19 mouse cellular contexts compared by ENCODE assay signal in the genomic region with DNA sequence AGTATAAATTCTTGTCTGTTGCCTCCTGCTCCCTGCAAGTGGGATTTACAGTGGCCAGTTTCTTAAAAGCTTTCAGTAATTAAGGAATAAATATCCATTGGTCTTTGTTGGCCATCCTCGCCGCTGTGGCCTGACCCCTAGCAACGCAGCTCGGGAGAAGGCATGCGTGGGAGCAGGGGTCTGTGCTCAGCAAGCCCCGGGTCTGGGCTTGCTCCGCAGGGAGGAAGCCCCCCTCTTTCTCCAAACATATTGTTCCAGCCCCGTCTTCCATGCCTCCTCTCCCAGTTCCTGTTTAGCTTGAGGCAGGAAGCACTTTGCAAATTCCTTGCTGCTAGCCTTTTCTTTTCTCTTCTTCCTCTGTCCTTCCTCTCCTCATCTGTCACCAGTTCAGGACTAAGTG. TPM values are rescaled to one million over a fixed set of nuclear protein-coding genes. Genes with fewer than 3 reads are reported as not detected.
A peak's percentile ranks its signal among the peaks of the same experiment; 100 is the strongest.
DNase-seq lines count a peak whose midpoint lies in the region; ATAC-seq and TF ChIP-seq lines count a peak whose summit lies in the region.
"Had no signal": no experiment of that assay in that cellular context is flagged by ENCODE, and none has a peak within 500 bp of the region (broad histone marks: within the 10 kb centered on the region; RNA-seq: fewer than 3 reads in every experiment).

No protein-coding gene starts in this region.

- peaks cover 15% of the 10 kb centered on the region for H3K4me1 ChIP-seq in kidney, postnatal 0 days (replicated peaks; ENCODE audit: insufficient read depth, low read length)

- 6% methylated on average over 8 of the region's 8 CpGs for WGBS in kidney, postnatal 0 days

- TF ChIP-seq CTCF in kidney, postnatal 0 days (IDR thresholded peaks at IDR 0.05; ENCODE audit: low read depth): no peak

- no peak overlapping the region for H3K4me3 ChIP-seq in kidney, postnatal 0 days (replicated peaks; ENCODE audit: low read depth, low read length)
- H3K4me3 ChIP-seq: embryonic facial prominence, embryonic 15.5 days had no signal

- H3K9ac ChIP-seq in kidney, postnatal 0 days (ENCODE audit: low read depth, low read length): no peak overlapping the region
- H3K9ac ChIP-seq: embryonic facial prominence, embryonic 15.5 days; hindbrain, embryonic 14.5 days; liver, embryonic 14.5 days had no signal

- H3K9me3 ChIP-seq in kidney, postnatal 0 days (replicated peaks; ENCODE audit: low read length): no peaks in the 10 kb centered on the region
- H3K9me3 ChIP-seq: embryonic facial prominence, embryonic 15.5 days had no signal

- peak; percentile 68 for DNase-seq in kidney, postnatal 0 days (ENCODE audit: low spot score)
- no peak for DNase-seq in kidney, adult 18-20 months
- peak; percentile 43 for DNase-seq in lung, postnatal 10 days
- no peak for DNase-seq in lung, adult 18-20 months
- DNase-seq in embryo, embryonic 10.5 days (ENCODE audit: low spot score): peak; percentile 42
- DNase-seq in lung, postnatal 36 days: peak; percentile 25
- no peak for DNase-seq in urinary bladder, postnatal 36 days (ENCODE audit: low spot score in 2 of 2)
- DNase-seq: adrenal gland, postnatal 10 days; cerebellum, adult 9-10 months; gastrocnemius, postnatal 25 days; thymus, postnatal 25 days had no signal

- no peak overlapping the region for H3K4me2 ChIP-seq in kidney, postnatal 0 days (ENCODE audit: low read length)
- H3K4me2 ChIP-seq: embryonic facial prominence, embryonic 15.5 days; hindbrain, embryonic 14.5 days had no signal

- H3K27ac ChIP-seq in kidney, postnatal 0 days: no peak overlapping the region
- H3K27ac ChIP-seq: embryonic facial prominence, embryonic 15.5 days; hindbrain, embryonic 14.5 days; liver, embryonic 14.5 days had no signal

- no peaks in the 10 kb centered on the region for H3K27me3 ChIP-seq in kidney, postnatal 0 days (ENCODE audit: insufficient read depth, low read length)
- H3K27me3 ChIP-seq: embryonic facial prominence, embryonic 15.5 days; Patski had no signal

- H3K36me3 ChIP-seq in kidney, postnatal 0 days (ENCODE audit: insufficient read depth, low read length): no peaks in the 10 kb centered on the region
- H3K36me3 ChIP-seq: embryonic facial prominence, embryonic 15.5 days had no signal

- no peak for ATAC-seq in kidney, postnatal 0 days (replicated peaks; ENCODE audit: low FRiP score, low read depth)
- ATAC-seq: forebrain, embryonic 16.5 days; intestine, postnatal 0 days; midbrain, embryonic 16.5 days had no signal

RNA-seq across cellular contexts. Expression of a gene that starts 50.8 kb away (rescaled TPM):
- not detected in 2 replicates for polyA plus RNA-seq in kidney, postnatal 0 days (2015; fragmentation: Nextera tagmentation; extraction: Ambion mirVana)
- polyA plus RNA-seq: heart, postnatal 0 days had no signal

Comparison
In these comparisons a context has a peak if more than half of its experiments do, and no peak if none do; other contexts are left out.
1. DNase-seq: peak in kidney, postnatal 0 days (single experiment), lung, postnatal 10 days (single experiment), embryo, embryonic 10.5 days (single experiment) and lung, postnatal 36 days (single experiment); none in kidney, adult 18-20 months (single experiment), lung, adult 18-20 months (0 of 2) and urinary bladder, postnatal 36 days (0 of 2).